Mouse (Mus musculus) megakaryocyte, embryonic 14.5 days (primary cell): ENCODE measurements around the gene Apc2. TPM values are rescaled to one million over a fixed set of nuclear protein-coding genes. Genes with fewer than 3 reads are reported as not detected.

Source experiments
- H3K27me3 ChIP-seq: replicated peaks from 2 replicates; pipeline ENCODE3; 2012; ENCODE audit warnings: inconsistent platforms
- H3K36me3 ChIP-seq: replicated peaks from 2 replicates; pipeline ENCODE3; 2012; ENCODE audit warnings: low read length, inconsistent platforms, mixed read lengths
- H3K4me1 ChIP-seq: 2 replicates; pipeline ENCODE4 v1.6.1; 2012; ENCODE audit warnings: inconsistent platforms
- H3K4me3 ChIP-seq: replicated peaks from 2 replicates; pipeline ENCODE3; 2012; ENCODE audit warnings: moderate library complexity, mild to moderate bottlenecking, inconsistent platforms
- H3K9me3 ChIP-seq: 2 replicates; pipeline ENCODE4 v1.6.1; 2012; ENCODE audit warnings: inconsistent platforms
- FLI1 ChIP-seq: IDR thresholded peaks from 2 replicates; pipeline ENCODE4 v1.6.1; 2012; ENCODE audit warnings: low read length, inconsistent platforms, mixed read lengths
- GATA1 ChIP-seq: IDR thresholded peaks from 3 replicates; pipeline ENCODE4 v1.6.1; 2012; ENCODE audit warnings: mixed read lengths, low read length, inconsistent platforms, borderline replicate concordance
- polyA plus RNA-seq: library from polyadenylated mRNA; stranded (reverse); fragments of >175 nt; gene quantifications from 2 replicates; pipeline ENCODE4 v1.2.3, GENCODE M21; 2012; ENCODE audit warnings: low replicate concordance; ENCODE audit not compliant: insufficient read depth

The Apc2 gene
- polyA plus RNA-seq, 1 experiment: 0.92 TPM

DNA sequence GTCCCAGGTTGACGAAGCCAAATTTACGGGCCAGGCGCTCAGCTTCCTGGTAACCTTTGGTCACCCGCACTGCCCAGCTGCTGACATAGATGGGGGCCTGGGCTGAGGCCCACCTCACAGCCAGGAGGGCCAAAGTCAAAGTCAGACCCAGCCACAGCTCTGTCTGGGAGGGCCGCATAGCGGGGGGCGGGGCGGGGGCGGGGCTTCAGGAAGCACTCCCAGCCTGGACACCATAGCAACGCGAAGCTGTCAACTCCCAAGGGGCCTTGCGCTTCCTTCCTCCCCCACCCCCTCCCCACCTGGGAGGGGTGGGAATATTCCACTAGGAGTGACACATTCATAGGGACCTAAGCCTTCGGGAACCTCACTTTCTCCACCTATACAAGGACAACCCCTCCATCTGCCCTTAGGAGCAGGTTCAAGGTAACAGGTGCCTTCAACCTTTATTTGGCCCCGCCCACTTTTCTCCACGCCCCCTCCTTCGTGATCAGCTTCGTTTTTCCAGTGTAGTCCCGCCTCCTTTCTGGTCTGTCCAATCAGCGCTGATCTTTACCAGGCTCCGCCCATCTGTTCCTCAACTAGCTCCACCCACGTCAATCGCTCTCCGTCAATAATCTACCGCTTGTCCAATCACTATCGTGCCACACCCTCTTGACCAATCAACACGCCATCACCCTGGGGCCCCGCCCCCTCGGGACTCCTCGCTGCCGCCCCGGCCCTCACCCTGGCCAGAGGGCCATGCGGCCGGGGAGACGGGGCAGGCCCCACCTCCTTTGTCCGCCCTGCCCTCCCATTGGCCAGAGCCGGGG, 33.7 kb downstream of the Apc2 start, which contains the start of the genes Pcsk4 and Reep6:
Gene Pcsk4, minus strand, starts transcription at position 226 of the 809 bp plus-strand sequence.
Gene Reep6, plus strand, starts transcription at position 681 of the 809 bp plus-strand sequence.
- peaks cover 24% of the 10 kb centered on the region for H3K27me3 ChIP-seq
- TF ChIP-seq FLI1 (no peak), GATA1 (no peak)
- H3K4me3 ChIP-seq: peak within 1 kb of the TSS; percentile 92

GRCm38 (mm10) chr10:80330084-80330483, 34.3 kb downstream of the Apc2 start:
- no peaks in the 10 kb centered on the region for H3K9me3 ChIP-seq
- peaks cover 29% of the 10 kb centered on the region for H3K27me3 ChIP-seq
- peaks cover 73% of the 10 kb centered on the region for H3K4me1 ChIP-seq
- peak overlapping the region; percentile 92 for H3K4me3 ChIP-seq
- TF ChIP-seq GATA1 (no peak), FLI1 (no peak)
- peaks cover 11% of the 10 kb centered on the region for H3K36me3 ChIP-seq

More for the DNA sequence above, 33.7 kb downstream of the Apc2 start, which contains the start of the genes Pcsk4 and Reep6:
- Histone ChIP-seq H3K4me1 (peaks cover 73% of the 10 kb centered on the region), H3K9me3 (no peaks in the 10 kb centered on the region), H3K36me3 (peaks cover 5% of the 10 kb centered on the region)

DNA sequence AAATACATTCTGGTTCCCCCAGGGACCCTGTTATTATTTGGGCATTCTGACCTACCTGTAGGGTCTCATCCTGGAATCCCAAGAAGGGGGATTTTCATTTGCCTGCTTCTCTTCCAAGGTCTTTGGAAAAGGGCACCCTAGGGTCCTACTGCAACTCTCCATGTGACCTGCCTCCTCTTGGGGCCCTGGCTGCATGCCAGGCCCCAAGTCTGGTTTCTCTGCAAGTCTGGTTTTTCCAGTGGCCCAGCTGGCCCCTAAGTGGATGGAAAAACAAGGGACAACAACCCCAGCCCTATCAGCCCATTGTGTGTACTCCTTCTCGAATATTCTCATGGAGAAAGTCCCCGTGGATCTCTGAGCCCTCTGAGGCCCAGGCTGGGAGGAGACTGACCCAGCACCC, 35.1 kb downstream of the Apc2 start:
- Histone ChIP-seq H3K4me1 (peaks cover 72% of the 10 kb centered on the region), H3K27me3 (peaks cover 37% of the 10 kb centered on the region)

GRCm38 (mm10) chr10:80331636-80332524, 36.1 kb downstream of the Apc2 start:
- Histone ChIP-seq H3K9me3 (no peaks in the 10 kb centered on the region), H3K4me1 (peaks cover 82% of the 10 kb centered on the region), H3K27me3 (peaks cover 47% of the 10 kb centered on the region), H3K4me3 (peak overlapping the region; percentile 40), H3K36me3 (peaks cover 25% of the 10 kb centered on the region)
- TF ChIP-seq GATA1 (no peak), FLI1 (no peak)

More for the DNA sequence above, 35.1 kb downstream of the Apc2 start:
- TF ChIP-seq FLI1 (no peak), GATA1 (no peak)
- H3K36me3 ChIP-seq: peaks cover 19% of the 10 kb centered on the region
- H3K4me3 ChIP-seq: peak overlapping the region; percentile 92
- no peaks in the 10 kb centered on the region for H3K9me3 ChIP-seq

GRCm38 (mm10) chr10:80332525-80332989, 36.8 kb downstream of the Apc2 start:
- H3K9me3 ChIP-seq: no peaks in the 10 kb centered on the region
- peaks cover 48% of the 10 kb centered on the region for H3K27me3 ChIP-seq
- TF ChIP-seq GATA1 (no peak), FLI1 (no peak)
- H3K4me3 ChIP-seq: no peak overlapping the region
- peaks cover 25% of the 10 kb centered on the region for H3K36me3 ChIP-seq
- peaks cover 82% of the 10 kb centered on the region for H3K4me1 ChIP-seq

GRCm38 (mm10) chr10:80336263-80336662, 40.5 kb downstream of the Apc2 start:
- peaks cover 29% of the 10 kb centered on the region for H3K36me3 ChIP-seq
- peaks cover 44% of the 10 kb centered on the region for H3K27me3 ChIP-seq
- H3K9me3 ChIP-seq: no peaks in the 10 kb centered on the region
- H3K4me1 ChIP-seq: peaks cover 72% of the 10 kb centered on the region
- TF ChIP-seq GATA1: no peak
- no peak for TF ChIP-seq FLI1
- H3K4me3 ChIP-seq: no peak overlapping the region

DNA sequence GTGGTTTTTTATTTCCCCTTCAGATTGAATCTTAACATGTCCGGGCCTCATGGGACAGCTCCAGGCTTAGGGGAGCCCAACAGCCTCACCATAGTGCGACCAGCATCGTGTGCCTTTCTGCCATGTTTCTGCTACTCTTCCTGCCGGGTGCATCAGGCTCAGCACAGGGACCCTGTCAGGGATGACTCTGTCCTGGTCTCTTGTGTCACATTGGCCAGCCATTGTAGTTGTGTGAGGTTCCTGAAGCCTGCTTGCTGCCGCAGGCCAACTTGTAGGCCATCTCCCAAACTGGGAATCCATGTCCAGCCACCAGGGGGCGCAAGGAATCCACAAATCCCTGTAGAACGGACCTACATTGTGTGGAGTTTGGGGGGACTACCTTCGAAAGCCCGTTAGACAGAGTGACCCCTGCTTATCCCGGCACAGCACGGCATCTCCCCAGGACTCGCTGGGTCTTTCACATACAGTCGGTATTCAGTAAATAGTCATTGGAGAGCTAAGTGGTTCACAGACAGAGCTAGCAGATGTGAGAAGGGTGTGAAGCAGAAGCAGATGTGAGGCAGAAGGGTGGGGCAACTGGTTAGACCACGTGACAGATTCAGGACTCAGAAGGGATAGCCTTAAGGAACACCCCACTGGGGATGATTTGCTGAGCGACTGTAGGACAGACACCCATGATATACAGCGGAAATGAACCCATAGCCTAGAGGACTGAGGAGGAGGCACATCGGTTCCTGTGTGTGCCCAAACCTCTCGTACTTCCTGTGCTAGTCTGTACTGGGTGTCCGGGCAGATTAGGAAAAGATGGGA, 44.4 kb downstream of the Apc2 start:
- TF ChIP-seq GATA1: no peak
- TF ChIP-seq FLI1: no peak
- Histone ChIP-seq H3K4me1 (peaks cover 81% of the 10 kb centered on the region), H3K9me3 (no peaks in the 10 kb centered on the region), H3K27me3 (peaks cover 33% of the 10 kb centered on the region), H3K36me3 (peaks cover 27% of the 10 kb centered on the region), H3K4me3 (peak overlapping the region; percentile 83)

GRCm38 (mm10) chr10:80341026-80341425, 45.2 kb downstream of the Apc2 start:
- TF ChIP-seq GATA1 (no peak), FLI1 (no peak)
- Histone ChIP-seq H3K27me3 (peaks cover 25% of the 10 kb centered on the region), H3K9me3 (no peaks in the 10 kb centered on the region), H3K36me3 (peaks cover 19% of the 10 kb centered on the region), H3K4me1 (peaks cover 84% of the 10 kb centered on the region), H3K4me3 (peak overlapping the region; percentile 73)

- Histone ChIP-seq H3K4me3 (peak overlapping the region; percentile 91), H3K27me3 (peaks cover 18% of the 10 kb centered on the region), H3K9me3 (no peaks in the 10 kb centered on the region), H3K36me3 (peaks cover 14% of the 10 kb centered on the region), H3K4me1 (peaks cover 77% of the 10 kb centered on the region)
- no peak for TF ChIP-seq GATA1
- TF ChIP-seq FLI1: no peak
Observed at GRCm38 (mm10) chr10:80341491-80342304, 45.9 kb downstream of the Apc2 start.
